Mouse (Mus musculus): ENCODE measurements around the gene Ank3. TPM values are rescaled to one million over a fixed set of nuclear protein-coding genes. Genes with fewer than 3 reads are reported as not detected.

Gene Ank3
- polyA plus RNA-seq, 1 experiment from 2014 or later: 22.5 TPM

- Histone ChIP-seq H3K36me3 (ENCODE audit: control insufficient read depth, insufficient read depth, low read length) (no peaks in the 10 kb centered on the region), H3K27me3 (replicated peaks; ENCODE audit: control insufficient read depth, insufficient read depth, low read length) (no peaks in the 10 kb centered on the region), H3K4me3 (ENCODE audit: low read depth, low read length) (no peak overlapping the region), H3K9ac (ENCODE audit: low read depth, low read length) (no peak overlapping the region), H3K4me2 (ENCODE audit: low read depth, low read length) (no peak overlapping the region), H3K4me1 (ENCODE audit: control insufficient read depth, insufficient read depth, low read length) (no peaks in the 10 kb centered on the region), H3K27ac (replicated peaks; ENCODE audit: low read depth, low read length) (no peak overlapping the region), H3K9me3 (ENCODE audit: control insufficient read depth, low read length) (no peaks in the 10 kb centered on the region)
- ATAC-seq (ENCODE audit: low read depth) (no peak), DNase-seq (ENCODE audit: low spot score) (no peak)
- WGBS: 86% methylated on average over 4 of the region's 4 CpGs
Observed at GRCm38 (mm10) chr10:69389511-69389910, 9.1 kb upstream of the Ank3 start.

GRCm38 (mm10) chr10:69398197-69398762 is 293 bp upstream of the Ank3 start:
- H3K9ac ChIP-seq (ENCODE audit: low read depth, low read length): peak overlapping the region; percentile 69
- peak overlapping the region; percentile 100 for H3K4me2 ChIP-seq (ENCODE audit: low read depth, low read length)
- no peak overlapping the region for H3K27ac ChIP-seq (replicated peaks; ENCODE audit: low read depth, low read length)
- under 1% methylated on average over 25 of the region's 26 CpGs for WGBS
- H3K9me3 ChIP-seq (ENCODE audit: control insufficient read depth, low read length): no peaks in the 10 kb centered on the region
- ATAC-seq (ENCODE audit: low read depth) (peak; percentile 64), DNase-seq (ENCODE audit: low spot score) (peak; percentile 56)
- no peaks in the 10 kb centered on the region for H3K36me3 ChIP-seq (ENCODE audit: control insufficient read depth, insufficient read depth, low read length)
- peak overlapping the region; percentile 69 for H3K4me3 ChIP-seq (ENCODE audit: low read depth, low read length)
- H3K27me3 ChIP-seq (replicated peaks; ENCODE audit: control insufficient read depth, insufficient read depth, low read length): peaks cover 49% of the 10 kb centered on the region
- peaks cover 10% of the 10 kb centered on the region; the same call in 1 of the 2 replicates for H3K4me1 ChIP-seq (ENCODE audit: control insufficient read depth, insufficient read depth, low read length)

GRCm38 (mm10) chr10:69399814-69400385 is 1.3 kb downstream of the Ank3 start:
- no peaks in the 10 kb centered on the region for H3K9me3 ChIP-seq (ENCODE audit: control insufficient read depth, low read length)
- peaks cover 10% of the 10 kb centered on the region; the same call in 1 of the 2 replicates for H3K4me1 ChIP-seq (ENCODE audit: control insufficient read depth, insufficient read depth, low read length)
- peaks cover 49% of the 10 kb centered on the region for H3K27me3 ChIP-seq (replicated peaks; ENCODE audit: control insufficient read depth, insufficient read depth, low read length)
- peak; percentile 46 for DNase-seq (ENCODE audit: low spot score)
- H3K27ac ChIP-seq (replicated peaks; ENCODE audit: low read depth, low read length): no peak overlapping the region
- WGBS: 4% methylated on average over 17 of the region's 17 CpGs
- peak overlapping the region; percentile 40; the same call in 1 of the 2 replicates for H3K9ac ChIP-seq (ENCODE audit: low read depth, low read length)
- peak overlapping the region; percentile 100 for H3K4me2 ChIP-seq (ENCODE audit: low read depth, low read length)
- no peaks in the 10 kb centered on the region for H3K36me3 ChIP-seq (ENCODE audit: control insufficient read depth, insufficient read depth, low read length)
- peak; percentile 38; the same call in 1 of the 2 replicates for ATAC-seq (ENCODE audit: low read depth)
- H3K4me3 ChIP-seq (ENCODE audit: low read depth, low read length): peak overlapping the region; percentile 69

- 62% methylated on average over 4 of the region's 4 CpGs for WGBS
- ATAC-seq (ENCODE audit: low read depth): no peak
- Histone ChIP-seq H3K4me2 (ENCODE audit: low read depth, low read length) (no peak overlapping the region), H3K9ac (ENCODE audit: low read depth, low read length) (no peak overlapping the region), H3K4me3 (ENCODE audit: low read depth, low read length) (no peak overlapping the region), H3K4me1 (ENCODE audit: control insufficient read depth, insufficient read depth, low read length) (no peaks in the 10 kb centered on the region), H3K9me3 (ENCODE audit: control insufficient read depth, low read length) (no peaks in the 10 kb centered on the region), H3K27ac (replicated peaks; ENCODE audit: low read depth, low read length) (no peak overlapping the region), H3K36me3 (ENCODE audit: control insufficient read depth, insufficient read depth, low read length) (no peaks in the 10 kb centered on the region), H3K27me3 (replicated peaks; ENCODE audit: control insufficient read depth, insufficient read depth, low read length) (peaks cover 9% of the 10 kb centered on the region)
- DNase-seq (ENCODE audit: low spot score): no peak
Observed at GRCm38 (mm10) chr10:69405431-69405830, 6.9 kb downstream of the Ank3 start.

GRCm38 (mm10) chr10:69414888-69415287 is 16.3 kb downstream of the Ank3 start:
- H3K4me1 ChIP-seq (ENCODE audit: control insufficient read depth, insufficient read depth, low read length): no peaks in the 10 kb centered on the region
- H3K4me3 ChIP-seq (ENCODE audit: low read depth, low read length): no peak overlapping the region
- H3K9ac ChIP-seq (ENCODE audit: low read depth, low read length): no peak overlapping the region
- H3K36me3 ChIP-seq (ENCODE audit: control insufficient read depth, insufficient read depth, low read length): no peaks in the 10 kb centered on the region
- no peak overlapping the region for H3K27ac ChIP-seq (replicated peaks; ENCODE audit: low read depth, low read length)
- H3K4me2 ChIP-seq (ENCODE audit: low read depth, low read length): no peak overlapping the region
- DNase-seq (ENCODE audit: low spot score) (no peak), ATAC-seq (ENCODE audit: low read depth) (no peak)
- no peaks in the 10 kb centered on the region for H3K9me3 ChIP-seq (ENCODE audit: control insufficient read depth, low read length)
- H3K27me3 ChIP-seq (replicated peaks; ENCODE audit: control insufficient read depth, insufficient read depth, low read length): no peaks in the 10 kb centered on the region
- 60% methylated on average over 12 of the region's 12 CpGs for WGBS

GRCm38 (mm10) chr10:69418716-69419115 is 20.1 kb downstream of the Ank3 start:
- no peaks in the 10 kb centered on the region for H3K27me3 ChIP-seq (replicated peaks; ENCODE audit: control insufficient read depth, insufficient read depth, low read length)
- H3K9ac ChIP-seq (ENCODE audit: low read depth, low read length): no peak overlapping the region
- no peak overlapping the region for H3K4me3 ChIP-seq (ENCODE audit: low read depth, low read length)
- no peaks in the 10 kb centered on the region for H3K36me3 ChIP-seq (ENCODE audit: control insufficient read depth, insufficient read depth, low read length)
- no peak overlapping the region for H3K4me2 ChIP-seq (ENCODE audit: low read depth, low read length)
- H3K27ac ChIP-seq (replicated peaks; ENCODE audit: low read depth, low read length): no peak overlapping the region
- H3K9me3 ChIP-seq (ENCODE audit: control insufficient read depth, low read length): no peaks in the 10 kb centered on the region
- ATAC-seq (ENCODE audit: low read depth) (no peak), DNase-seq (ENCODE audit: low spot score) (no peak)
- 89% methylated on average over 8 of the region's 8 CpGs for WGBS
- H3K4me1 ChIP-seq (ENCODE audit: control insufficient read depth, insufficient read depth, low read length): no peaks in the 10 kb centered on the region

- Histone ChIP-seq H3K36me3 (ENCODE audit: control insufficient read depth, insufficient read depth, low read length) (no peaks in the 10 kb centered on the region), H3K9me3 (ENCODE audit: control insufficient read depth, low read length) (no peaks in the 10 kb centered on the region), H3K27me3 (replicated peaks; ENCODE audit: control insufficient read depth, insufficient read depth, low read length) (no peaks in the 10 kb centered on the region), H3K4me2 (ENCODE audit: low read depth, low read length) (no peak overlapping the region), H3K4me1 (ENCODE audit: control insufficient read depth, insufficient read depth, low read length) (no peaks in the 10 kb centered on the region), H3K27ac (replicated peaks; ENCODE audit: low read depth, low read length) (no peak overlapping the region), H3K9ac (ENCODE audit: low read depth, low read length) (no peak overlapping the region), H3K4me3 (ENCODE audit: low read depth, low read length) (no peak overlapping the region)
- 78% methylated on average over 6 of the region's 6 CpGs for WGBS
- DNase-seq (ENCODE audit: low spot score) (no peak), ATAC-seq (ENCODE audit: low read depth) (no peak)
Observed at GRCm38 (mm10) chr10:69420306-69420705, 21.7 kb downstream of the Ank3 start.

- WGBS: 96% methylated on average over 3 of the region's 3 CpGs
- DNase-seq (ENCODE audit: low spot score) (no peak), ATAC-seq (ENCODE audit: low read depth) (no peak)
- no peaks in the 10 kb centered on the region for H3K9me3 ChIP-seq (ENCODE audit: control insufficient read depth, low read length)
- H3K27me3 ChIP-seq (replicated peaks; ENCODE audit: control insufficient read depth, insufficient read depth, low read length): no peaks in the 10 kb centered on the region
- no peaks in the 10 kb centered on the region for H3K4me1 ChIP-seq (ENCODE audit: control insufficient read depth, insufficient read depth, low read length)
- no peak overlapping the region for H3K9ac ChIP-seq (ENCODE audit: low read depth, low read length)
- H3K36me3 ChIP-seq (ENCODE audit: control insufficient read depth, insufficient read depth, low read length): no peaks in the 10 kb centered on the region
- no peak overlapping the region for H3K4me2 ChIP-seq (ENCODE audit: low read depth, low read length)
- no peak overlapping the region for H3K27ac ChIP-seq (replicated peaks; ENCODE audit: low read depth, low read length)
- H3K4me3 ChIP-seq (ENCODE audit: low read depth, low read length): no peak overlapping the region
Observed at GRCm38 (mm10) chr10:69424051-69424450, 25.5 kb downstream of the Ank3 start.

GRCm38 (mm10) chr10:69430138-69430537 is 31.6 kb downstream of the Ank3 start:
- ATAC-seq (ENCODE audit: low read depth): no peak
- WGBS: 64% methylated on average over 4 of the region's 4 CpGs

More at GRCm38 (mm10) chr10:69430138-69430537, 31.6 kb downstream of the Ank3 start:
- H3K4me3 ChIP-seq (ENCODE audit: low read depth, low read length): no peak overlapping the region
- H3K9me3 ChIP-seq (ENCODE audit: control insufficient read depth, low read length): no peaks in the 10 kb centered on the region
- peak; percentile 53 for DNase-seq (ENCODE audit: low spot score)
- no peak overlapping the region for H3K4me2 ChIP-seq (ENCODE audit: low read depth, low read length)
- no peak overlapping the region for H3K27ac ChIP-seq (replicated peaks; ENCODE audit: low read depth, low read length)
- H3K9ac ChIP-seq (ENCODE audit: low read depth, low read length): no peak overlapping the region
- no peaks in the 10 kb centered on the region for H3K27me3 ChIP-seq (replicated peaks; ENCODE audit: control insufficient read depth, insufficient read depth, low read length)
- H3K36me3 ChIP-seq (ENCODE audit: control insufficient read depth, insufficient read depth, low read length): no peaks in the 10 kb centered on the region
- no peaks in the 10 kb centered on the region for H3K4me1 ChIP-seq (ENCODE audit: control insufficient read depth, insufficient read depth, low read length)

Data from embryonic facial prominence, embryonic 14.5 days (tissue).